Mouse (Mus musculus) regulatory T cell (primary cell): Measurements from ENCODE around the gene Sf1.

Experiments
- in situ Hi-C: fragments of 300-600 bp; cut with MboI, MseI; formaldehyde crosslinking; loops from one replicate; pipeline ENCODE4 v1.15.1; 2025; ENCODE audit warnings: high pct_unique_total_duplicates

Gene Sf1

DNA sequence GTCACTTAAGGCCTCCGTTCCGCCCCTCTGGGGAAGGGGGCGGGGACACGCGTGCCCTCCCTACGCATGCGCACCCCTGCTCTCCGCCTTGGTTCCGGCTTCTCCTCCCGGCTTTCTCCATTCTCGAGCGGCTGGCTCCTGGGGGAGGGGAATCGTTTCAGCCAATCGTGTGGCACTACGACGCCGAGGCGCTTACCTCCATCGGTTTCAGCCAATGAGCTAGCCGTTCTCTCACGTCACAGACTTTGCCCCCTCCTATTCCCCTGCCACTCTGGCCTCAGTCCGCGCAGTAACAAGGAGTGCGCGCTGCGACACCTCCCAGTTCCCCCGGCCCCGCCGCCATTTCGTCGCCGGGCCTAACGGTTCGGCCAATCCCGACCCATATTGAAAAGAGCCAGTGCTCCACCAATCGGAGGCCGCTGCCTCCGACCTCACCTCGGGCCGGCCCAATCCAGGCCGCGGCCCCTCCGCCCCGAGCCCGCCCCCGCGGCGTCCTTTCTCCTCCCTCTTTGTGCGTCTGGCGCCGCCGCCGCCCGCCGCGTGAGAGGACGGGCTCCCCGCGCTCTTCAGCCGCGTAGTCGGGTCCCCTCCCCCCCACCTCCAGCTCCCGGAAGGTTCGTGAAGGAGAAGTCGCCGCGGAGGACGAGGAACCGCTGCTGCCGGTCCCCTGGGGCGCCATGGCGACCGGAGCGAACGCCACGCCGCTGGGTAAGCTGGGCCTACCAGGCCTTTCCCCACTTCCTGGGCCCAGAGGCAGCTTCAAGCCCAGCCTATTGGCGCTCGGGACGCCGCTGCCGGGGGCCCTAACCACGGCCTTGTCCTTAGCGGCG, at the start of gene Sf1:
Gene Sf1 (plus strand): TSS at position 280 of the 830 bp plus-strand sequence.
- in situ Hi-C loops: no loop called here

GRCm38 (mm10) chr19:6313796-6314195, 49.7 kb upstream of the Sf1 start:
- in situ Hi-C loops: loop anchor here (10.0 kb wide), 1 partner anchor 139 kb away; no protein-coding TSS in a partner anchor

GRCm38 (mm10) chr19:6314513-6314912, 49.0 kb upstream of the Sf1 start:
- in situ Hi-C loops: loop anchor here (10.0 kb wide), 1 partner anchor 140 kb away; no protein-coding TSS in a partner anchor

- in situ Hi-C loops: loop anchor here (10.0 kb wide), 1 partner anchor 141 kb away; no protein-coding TSS in a partner anchor
Measured at GRCm38 (mm10) chr19:6315573-6315972, 47.9 kb upstream of the Sf1 start.

DNA sequence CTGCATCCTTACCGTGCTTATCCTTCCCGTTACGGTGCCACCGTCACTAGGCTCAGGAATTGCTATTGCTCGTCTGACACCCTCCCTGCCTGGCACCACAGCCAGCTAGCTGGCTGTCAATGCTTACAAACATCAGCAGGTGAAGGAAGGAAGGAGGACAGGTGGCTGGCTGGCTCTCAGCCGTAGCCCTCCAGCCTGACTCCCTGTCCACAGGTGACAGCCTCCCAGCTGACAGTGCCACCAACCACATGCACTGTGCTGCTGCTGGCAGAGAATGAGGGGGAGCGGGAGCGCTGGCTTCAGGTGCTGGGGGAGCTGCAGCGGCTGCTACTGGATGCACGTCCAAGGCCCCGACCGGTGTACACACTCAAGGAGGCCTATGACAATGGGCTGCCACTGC, 45.3 kb upstream of the Sf1 start:
- in situ Hi-C loops: loop anchor here (10.0 kb wide), 1 partner anchor 143 kb away; no protein-coding TSS in a partner anchor

GRCm38 (mm10) chr19:6321358-6321757, 42.1 kb upstream of the Sf1 start:
- in situ Hi-C loops: no loop called here

DNA sequence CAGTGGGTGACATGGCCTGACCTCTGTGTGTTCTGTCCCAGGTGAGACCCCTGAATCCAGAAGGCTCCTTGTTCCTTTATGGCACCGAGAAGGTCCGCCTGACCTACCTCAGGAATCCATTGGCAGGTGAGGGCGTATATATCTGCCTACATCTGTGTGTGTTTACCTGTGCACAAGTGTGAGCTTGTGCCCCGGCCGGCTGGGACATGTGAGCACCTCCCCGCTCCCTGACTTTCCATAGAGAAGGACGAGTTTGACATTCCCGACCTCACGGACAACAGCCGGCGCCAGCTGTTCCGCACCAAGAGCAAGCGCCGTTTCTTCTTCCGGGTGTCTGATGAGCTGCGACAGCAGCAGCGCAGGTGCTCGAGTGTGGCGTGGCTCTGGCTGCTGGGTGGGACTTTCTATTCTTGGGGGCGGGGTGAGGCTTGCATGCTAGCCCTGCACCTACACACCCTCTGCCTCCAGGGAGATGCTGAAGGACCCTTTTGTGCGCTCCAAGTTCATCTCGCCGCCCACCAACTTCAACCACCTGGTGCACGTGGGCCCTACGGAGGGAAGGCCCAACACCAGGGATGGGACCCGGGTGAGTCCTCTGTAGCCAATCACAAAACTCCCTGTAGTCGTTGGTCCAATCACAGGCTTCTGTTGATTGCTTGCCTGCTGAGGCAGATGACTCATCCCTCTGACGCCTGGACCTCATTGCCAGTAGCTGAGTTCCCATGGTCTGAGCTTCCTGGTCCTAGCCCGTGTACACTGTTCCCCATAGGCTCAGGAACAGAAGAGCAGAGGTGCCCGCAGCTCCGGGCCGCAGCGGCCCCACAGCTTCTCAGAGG, 41.5 kb upstream of the Sf1 start:
- in situ Hi-C loops: no loop called here

GRCm38 (mm10) chr19:6324751-6325150, 38.7 kb upstream of the Sf1 start:
- in situ Hi-C loops: no loop called here

GRCm38 (mm10) chr19:6331178-6331577, 32.3 kb upstream of the Sf1 start:
- in situ Hi-C loops: no loop called here

GRCm38 (mm10) chr19:6331719-6332516, 31.6 kb upstream of the Sf1 start:
- in situ Hi-C loops: no loop called here

DNA sequence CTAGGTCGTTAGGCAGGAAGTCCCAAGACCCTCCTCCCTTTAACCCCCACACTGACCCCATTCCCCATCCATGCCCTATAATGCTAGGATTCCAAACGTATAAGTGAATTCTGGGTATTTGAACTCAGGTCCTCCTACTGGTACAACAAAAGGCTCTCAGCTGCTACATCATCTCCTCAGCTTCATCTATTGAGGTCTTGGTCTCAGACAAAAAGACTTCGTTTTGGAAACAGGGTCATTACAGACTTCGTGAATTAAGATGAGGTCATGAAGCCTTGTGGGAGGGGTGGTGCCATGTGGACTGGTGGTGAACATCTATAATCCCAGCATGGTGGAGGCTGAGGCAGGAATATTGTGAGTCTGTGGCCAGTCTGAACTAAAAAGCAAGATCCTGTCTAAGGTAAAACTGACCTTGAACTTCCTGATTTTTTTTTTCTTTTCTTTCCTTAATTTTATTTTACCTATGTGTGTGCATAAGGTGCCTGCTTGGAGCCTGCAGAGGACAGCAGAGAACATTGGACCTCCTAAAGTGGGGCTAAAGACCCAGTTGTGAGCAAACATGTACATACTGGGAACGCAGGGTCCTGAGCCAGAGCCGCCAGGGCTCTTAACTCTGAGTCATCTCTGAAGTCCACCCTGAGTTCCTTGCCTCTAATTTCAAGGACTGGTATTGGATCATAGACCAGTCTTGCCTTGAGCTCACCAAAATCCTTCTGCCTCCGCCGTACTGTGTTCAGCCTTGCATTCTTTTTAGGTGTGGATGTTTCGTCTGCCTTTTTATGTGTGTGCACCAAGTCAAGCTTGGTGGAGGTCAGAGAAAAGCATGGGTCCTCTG, 29.5 kb upstream of the Sf1 start:
- in situ Hi-C loops: no loop called here

- in situ Hi-C loops: no loop called here
Measured at GRCm38 (mm10) chr19:6334673-6335457, 28.6 kb upstream of the Sf1 start, which contains the start of gene Men1. Gene Men1 (plus strand): TSS chr19:6334979.

GRCm38 (mm10) chr19:6335458-6335827, 28.0 kb upstream of the Sf1 start:
- in situ Hi-C loops: no loop called here

GRCm38 (mm10) chr19:6336920-6337319, 26.6 kb upstream of the Sf1 start:
- in situ Hi-C loops: no loop called here

- in situ Hi-C loops: no loop called here
Measured at GRCm38 (mm10) chr19:6338171-6338570, 25.3 kb upstream of the Sf1 start.

GRCm38 (mm10) chr19:6338716-6339115, 24.8 kb upstream of the Sf1 start:
- in situ Hi-C loops: no loop called here

- in situ Hi-C loops: no loop called here
Measured at GRCm38 (mm10) chr19:6339191-6339590, 24.3 kb upstream of the Sf1 start.

GRCm38 (mm10) chr19:6339890-6340504, 23.5 kb upstream of the Sf1 start:
- in situ Hi-C loops: no loop called here
